Mouse (Mus musculus): ENCODE measurements around the gene 1700061G19Rik.

DNA sequence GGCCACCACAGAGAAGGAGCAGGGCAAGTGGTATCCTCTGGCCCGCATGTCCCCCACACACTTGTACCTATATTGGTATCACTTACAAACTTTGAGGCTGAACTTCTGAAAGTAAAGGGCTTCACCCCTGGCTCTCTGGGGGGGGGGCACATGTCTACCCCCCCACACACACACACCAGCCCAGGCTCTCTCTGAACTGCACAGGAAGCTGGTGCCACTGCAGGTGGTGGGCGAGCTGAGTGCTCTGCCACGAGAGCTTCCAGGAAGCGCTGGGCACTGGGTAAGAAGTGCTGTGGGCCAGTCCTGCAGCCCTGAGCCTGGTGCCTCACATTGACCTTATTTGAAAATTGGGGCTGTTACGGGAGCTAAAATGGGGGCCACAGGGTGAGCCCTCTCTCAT is 31.6 kb upstream of the 1700061G19Rik start:
- TF ChIP-seq POLR2A (IDR thresholded peaks at IDR 0.05; ENCODE audit: borderline replicate concordance, extremely low read depth, insufficient read depth, insufficient read length, poor library complexity, severe bottlenecking) (no peak), CTCF (IDR thresholded peaks at IDR 0.05; ENCODE audit: borderline replicate concordance, extremely low read depth, insufficient read depth, insufficient read length) (no peak)
